Mouse (Mus musculus) midbrain, postnatal 0 days (tissue): ENCODE measurements around the gene Max. TPM values are rescaled to one million over a fixed set of nuclear protein-coding genes. Genes with fewer than 3 reads are reported as not detected.
A peak's percentile ranks its signal among the peaks of the same experiment; 100 is the strongest.

Source experiments
- ATAC-seq: fragments of 200-750 bp; cut with Nextera tagmentation; 2 replicates; pipeline ENCODE4 v1.8.0; 2017; ENCODE audit warnings: moderate number of reproducible peaks, mild to moderate bottlenecking, moderate TSS enrichment, moderate library complexity; ENCODE audit not compliant: low FRiP score
- DNase-seq: peaks from one replicate; pipeline ENCODE4 v3.0.0-alpha.2; 2015; ENCODE audit warnings: low spot score
- H3K27ac ChIP-seq: fragments of 300-500 bp; sonication (generic); 2 replicates; pipeline ENCODE4 v1.5.1; 2014; ENCODE audit warnings: low read depth, mild to moderate bottlenecking, low read length, mixed read lengths
- H3K27me3 ChIP-seq: fragments of 300-500 bp; sonication (generic); 2 replicates; pipeline ENCODE4 v1.6.1; 2014; ENCODE audit warnings: low read length, control low read depth, mixed read lengths; ENCODE audit not compliant: insufficient read depth
- H3K36me3 ChIP-seq: fragments of 300-500 bp; sonication (generic); 2 replicates; pipeline ENCODE4 v1.6.1; 2014; ENCODE audit warnings: low read length, control low read depth, mixed read lengths; ENCODE audit not compliant: insufficient read depth
- H3K4me1 ChIP-seq: fragments of 300-500 bp; sonication (generic); 2 replicates; pipeline ENCODE4 v1.6.1; 2014; ENCODE audit warnings: mild to moderate bottlenecking, control low read depth, antibody characterized with exemption, low read length, mixed read lengths; ENCODE audit not compliant: insufficient read depth
- H3K4me2 ChIP-seq: fragments of 300-500 bp; sonication (generic); 2 replicates; pipeline ENCODE4 v1.6.1; 2014; ENCODE audit warnings: low read depth, mild to moderate bottlenecking, low read length, mixed read lengths; ENCODE audit not compliant: poor library complexity, severe bottlenecking
- H3K4me3 ChIP-seq: fragments of 300-500 bp; sonication (generic); 2 replicates; pipeline ENCODE4 v1.5.1; 2014; ENCODE audit warnings: low read depth, mild to moderate bottlenecking, low read length, moderate library complexity
- H3K9ac ChIP-seq: fragments of 300-500 bp; sonication (generic); replicated peaks from 2 replicates; pipeline ENCODE4 v1.6.1; 2014; ENCODE audit warnings: mild to moderate bottlenecking, low read length, moderate library complexity, mixed read lengths; ENCODE audit not compliant: poor library complexity, severe bottlenecking
- H3K9me3 ChIP-seq: fragments of 300-500 bp; sonication (generic); 2 replicates; pipeline ENCODE4 v1.6.1; 2016; ENCODE audit warnings: low read length, control low read depth
- CTCF ChIP-seq: IDR thresholded peaks from 2 replicates; pipeline ENCODE4 v1.5.1; 2016; ENCODE audit warnings: antibody characterized with exemption, mild to moderate bottlenecking
- WGBS: fragments of 180-500 bp; shearing (Covaris S2); extraction: QIAGEN DNeasy Blood & Tissue Kit; methylation state at CpG from one replicate; pipeline ENCODE4 v1.1.7; 2014; 5-methylcytosine and 5-hydroxymethylcytosine counted together
- polyA plus RNA-seq: library from polyadenylated mRNA; unstranded; fragments of >200 nt; fragmentation: Nextera tagmentation; extraction: Ambion mirVana; gene quantifications from 2 replicates; pipeline ENCODE4 v1.2.1, GENCODE M21; 2015
- total RNA-seq: library from RNA; depleted of rRNA; stranded (reverse); fragments of >200 nt; gene quantifications from 2 replicates; pipeline ENCODE4 v1.2.3, GENCODE M21; 2014

Max gene
- total and polyA plus RNA-seq, 2 experiments from 2014 or later = 17.3 to 61.7 TPM

DNA sequence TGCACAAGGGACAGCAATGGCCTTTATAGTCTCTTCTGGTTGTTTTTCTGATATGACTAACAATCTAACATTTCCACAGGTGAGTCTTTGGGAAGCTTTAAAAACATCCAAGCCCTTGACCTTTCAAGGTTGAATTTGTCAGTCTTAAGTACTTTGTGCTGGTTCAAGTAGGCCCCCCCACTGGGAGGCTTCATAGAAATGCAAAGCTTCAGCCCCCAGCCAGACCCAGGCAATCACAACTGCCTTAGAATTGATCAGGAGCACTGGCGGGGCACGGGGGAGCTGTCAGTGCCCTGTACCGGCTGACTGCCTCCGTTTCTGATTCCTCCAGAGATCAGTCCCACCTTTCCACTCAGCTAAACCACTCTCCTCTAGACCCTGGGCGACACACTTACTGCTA lies 3.1 kb upstream of the Max start:
- DNase-seq = no peak
- ATAC-seq = no peak
- no peak for TF ChIP-seq CTCF
- Histone ChIP-seq H3K4me3 (no peak overlapping the region), H3K4me1 (peaks cover 6% of the 10 kb centered on the region; the same call in 1 of the 2 replicates), H3K4me2 (no peak overlapping the region), H3K27ac (no peak overlapping the region), H3K27me3 (no peaks in the 10 kb centered on the region), H3K9me3 (no peaks in the 10 kb centered on the region), H3K9ac (no peak overlapping the region), H3K36me3 (no peaks in the 10 kb centered on the region)
- WGBS = 20% methylated on average over 5 of the region's 5 CpGs

DNA sequence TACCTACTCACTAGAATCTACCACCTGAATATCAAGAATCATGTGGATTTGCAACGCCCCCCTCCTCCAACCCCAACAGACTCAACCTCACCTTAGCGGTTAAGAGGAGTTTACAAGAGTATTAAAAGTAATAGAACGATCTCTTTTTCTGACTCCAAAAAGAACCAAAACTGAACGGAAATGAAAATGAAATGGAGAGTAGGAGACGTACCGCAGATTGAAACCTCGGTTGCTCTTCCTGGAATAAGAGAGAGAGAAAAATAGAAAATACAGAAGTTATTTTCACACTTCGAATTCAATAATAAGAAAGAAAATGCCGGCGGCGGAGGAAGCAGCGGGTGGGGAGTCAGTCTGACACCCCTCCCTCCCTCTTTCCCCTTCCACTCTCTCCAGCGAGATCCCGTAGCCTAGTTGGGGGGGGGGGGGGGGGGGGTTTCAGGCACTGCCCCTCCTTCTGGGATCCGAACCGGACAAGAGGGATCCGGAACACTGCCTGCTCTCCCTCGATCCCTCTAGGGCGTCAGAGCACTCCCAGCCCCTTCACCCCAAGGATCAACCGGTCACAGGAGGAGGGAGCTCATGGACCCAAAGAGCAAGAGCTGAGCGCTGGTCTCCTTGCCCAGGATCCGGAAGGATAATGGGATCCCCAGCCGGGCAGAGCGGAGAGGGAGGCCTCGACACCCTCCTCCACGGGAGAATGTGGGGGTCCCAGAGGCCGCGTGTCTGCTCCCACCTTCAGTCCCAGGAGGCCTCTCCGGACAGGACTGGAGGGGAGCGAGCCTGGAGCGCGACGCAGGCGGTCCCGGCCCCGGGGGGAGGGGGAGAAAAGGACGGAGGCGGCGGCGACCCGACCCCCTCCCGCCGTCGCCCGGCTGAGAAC lies 709 bp downstream of the Max start:
- Histone ChIP-seq H3K4me1 (peaks cover 6% of the 10 kb centered on the region; the same call in 1 of the 2 replicates), H3K36me3 (peaks cover 5% of the 10 kb centered on the region; the same call in 1 of the 2 replicates), H3K9ac (peak overlapping the region; percentile 87), H3K27me3 (no peaks in the 10 kb centered on the region), H3K4me3 (peak overlapping the region; percentile 94), H3K9me3 (no peaks in the 10 kb centered on the region), H3K27ac (peak overlapping the region; percentile 77), H3K4me2 (peak overlapping the region; percentile 82)
- peak; percentile 6 for DNase-seq
- WGBS = 4% methylated on average over 42 of the region's 45 CpGs
- no peak; the same call in none of the 2 replicates for ATAC-seq
- no peak for TF ChIP-seq CTCF

DNA sequence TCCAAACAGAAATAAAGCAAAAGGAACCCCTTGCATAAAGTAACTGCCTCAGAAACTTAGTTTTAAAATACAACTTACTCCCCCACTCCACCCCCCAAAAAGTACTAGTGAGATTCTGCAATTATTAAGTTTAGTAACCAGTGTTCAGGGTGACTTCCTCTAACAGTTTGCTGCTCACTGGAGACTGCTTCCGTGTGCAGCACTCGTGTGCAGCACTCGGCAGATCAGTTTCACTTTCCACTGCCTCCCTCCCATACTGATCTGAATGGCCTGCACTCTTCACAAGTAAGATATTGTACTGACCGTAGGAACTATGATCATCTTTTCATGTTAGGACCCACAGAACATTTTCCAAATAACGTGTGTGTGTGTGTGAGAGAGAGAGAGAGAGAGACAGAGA lies 4.3 kb downstream of the Max start:
- peaks cover 6% of the 10 kb centered on the region; the same call in 1 of the 2 replicates for H3K4me1 ChIP-seq

DNA sequence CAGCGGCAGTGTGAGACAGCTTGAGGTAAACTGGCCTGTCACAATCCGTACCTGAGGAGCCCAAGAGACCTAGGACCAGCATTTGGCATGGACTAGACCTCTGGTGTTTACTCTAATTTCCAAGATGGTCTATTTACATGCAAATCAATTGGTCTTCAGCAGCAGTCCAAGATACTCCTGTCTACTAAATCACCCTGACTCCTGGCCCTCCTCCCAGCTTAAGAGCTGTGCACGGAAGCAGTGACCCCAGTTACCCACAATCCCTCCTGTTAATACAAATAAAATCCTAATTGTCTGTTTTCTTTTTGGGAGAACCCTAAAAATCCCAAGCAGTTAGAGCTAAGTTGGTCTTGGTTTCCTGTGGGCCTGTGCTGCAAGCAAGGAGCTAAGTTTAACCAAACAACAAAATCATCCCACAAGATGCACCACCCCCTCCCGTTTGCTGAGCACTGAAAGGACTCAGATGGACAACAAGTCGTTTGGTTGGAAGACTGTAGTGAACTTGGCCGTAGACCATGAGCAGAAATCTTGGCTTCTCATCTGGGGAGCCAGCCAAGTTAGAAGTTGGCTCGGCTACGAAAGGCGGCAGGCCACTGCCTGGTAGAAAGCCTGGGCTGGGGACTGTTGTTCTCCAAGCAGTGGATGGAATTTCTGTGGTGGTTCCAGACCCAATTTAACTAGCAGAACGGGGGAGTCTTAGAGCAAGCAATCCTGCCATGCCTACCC lies 7.1 kb downstream of the Max start:
- peak overlapping the region; percentile 14; the same call in 1 of the 2 replicates for H3K27ac ChIP-seq
- ATAC-seq (peak; percentile 63; the same call in 1 of the 2 replicates), DNase-seq (peak; percentile 88)
- WGBS = 70% methylated on average over 10 of the region's 10 CpGs
- no peaks in the 10 kb centered on the region for H3K27me3 ChIP-seq
- no peak overlapping the region for H3K9ac ChIP-seq
- no peak overlapping the region for H3K4me3 ChIP-seq
- H3K4me1 ChIP-seq = no peaks in the 10 kb centered on the region; the same call in 1 of the 2 replicates
- no peak for TF ChIP-seq CTCF
- H3K4me2 ChIP-seq = no peak overlapping the region
- H3K36me3 ChIP-seq = peaks cover 51% of the 10 kb centered on the region
- H3K9me3 ChIP-seq = no peaks in the 10 kb centered on the region

More for the DNA sequence above, 4.3 kb downstream of the Max start:
- Histone ChIP-seq H3K27ac (no peak overlapping the region), H3K4me3 (no peak overlapping the region), H3K36me3 (peaks cover 32% of the 10 kb centered on the region), H3K4me2 (no peak overlapping the region), H3K9ac (no peak overlapping the region), H3K9me3 (no peaks in the 10 kb centered on the region), H3K27me3 (no peaks in the 10 kb centered on the region)
- TF ChIP-seq CTCF = no peak
- ATAC-seq (no peak), DNase-seq (no peak)
- WGBS = 88% methylated on average over 5 of the region's 5 CpGs

DNA sequence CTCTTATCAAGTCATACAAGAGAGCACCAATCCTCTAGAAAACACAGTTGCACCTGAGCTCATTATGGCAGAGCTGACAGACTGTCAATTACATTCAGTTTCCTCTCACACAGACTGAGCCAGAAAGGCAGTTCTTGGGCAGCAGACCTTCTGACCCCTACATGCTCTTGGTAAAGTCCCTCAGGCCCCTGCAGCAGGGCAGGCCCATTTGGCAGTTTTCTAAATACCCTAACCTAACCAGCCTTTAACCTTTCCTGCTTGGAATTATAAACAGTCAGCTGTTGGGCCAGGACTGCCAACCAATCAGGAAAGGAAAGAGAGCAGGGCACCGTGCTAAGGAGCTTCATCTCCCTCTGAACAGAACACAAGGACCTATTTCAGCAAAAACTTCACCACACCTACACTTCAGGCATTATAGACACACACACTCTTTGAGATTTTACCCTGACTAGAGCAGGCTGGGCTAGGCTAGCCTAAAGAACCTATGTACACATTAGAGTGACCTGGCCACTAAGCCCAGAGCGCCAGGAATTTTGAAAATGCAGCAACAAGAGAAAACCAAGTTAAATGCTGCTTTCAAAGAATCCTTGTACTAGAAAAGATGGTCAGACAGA lies 8.1 kb downstream of the Max start:
- DNase-seq = no peak
- H3K9me3 ChIP-seq = no peaks in the 10 kb centered on the region
- H3K36me3 ChIP-seq = peaks cover 47% of the 10 kb centered on the region
- no peaks in the 10 kb centered on the region; the same call in 1 of the 2 replicates for H3K4me1 ChIP-seq
- H3K27ac ChIP-seq = no peak overlapping the region
- H3K27me3 ChIP-seq = no peaks in the 10 kb centered on the region
- 86% methylated on average over 2 of the region's 2 CpGs for WGBS
- H3K4me2 ChIP-seq = no peak overlapping the region
- no peak for TF ChIP-seq CTCF
- H3K4me3 ChIP-seq = no peak overlapping the region
- ATAC-seq = no peak
- no peak overlapping the region for H3K9ac ChIP-seq
